Mouse (Mus musculus) kidney, adult 9 months (tissue): ENCODE data around the gene Tns3.

Experiments used
- DNase-seq: peaks from one replicate; pipeline ENCODE4 v3.0.0; 2022

Tns3 gene

DNA sequence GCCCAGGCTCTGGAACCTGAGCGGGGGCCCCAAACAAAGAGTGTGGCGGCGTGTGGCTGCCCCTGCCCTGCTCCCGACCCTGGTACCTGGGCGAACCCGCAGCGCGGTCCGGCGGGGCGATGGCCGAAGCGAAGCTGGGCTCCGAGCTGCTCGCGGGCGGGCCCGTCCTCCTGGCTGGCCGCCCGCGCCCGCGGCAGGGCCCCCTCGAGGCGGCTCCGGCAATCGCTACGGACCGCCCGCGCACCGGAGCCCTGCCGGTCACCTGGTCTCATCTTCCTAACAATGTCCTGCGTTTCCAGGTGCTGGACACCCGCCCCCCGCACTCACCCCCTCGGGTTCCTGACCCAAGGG, at the start of gene Tns3:
Tns3 (minus strand) TSS at position 143 of the 351 bp plus-strand sequence.
- peak; percentile 67 for DNase-seq

DNA sequence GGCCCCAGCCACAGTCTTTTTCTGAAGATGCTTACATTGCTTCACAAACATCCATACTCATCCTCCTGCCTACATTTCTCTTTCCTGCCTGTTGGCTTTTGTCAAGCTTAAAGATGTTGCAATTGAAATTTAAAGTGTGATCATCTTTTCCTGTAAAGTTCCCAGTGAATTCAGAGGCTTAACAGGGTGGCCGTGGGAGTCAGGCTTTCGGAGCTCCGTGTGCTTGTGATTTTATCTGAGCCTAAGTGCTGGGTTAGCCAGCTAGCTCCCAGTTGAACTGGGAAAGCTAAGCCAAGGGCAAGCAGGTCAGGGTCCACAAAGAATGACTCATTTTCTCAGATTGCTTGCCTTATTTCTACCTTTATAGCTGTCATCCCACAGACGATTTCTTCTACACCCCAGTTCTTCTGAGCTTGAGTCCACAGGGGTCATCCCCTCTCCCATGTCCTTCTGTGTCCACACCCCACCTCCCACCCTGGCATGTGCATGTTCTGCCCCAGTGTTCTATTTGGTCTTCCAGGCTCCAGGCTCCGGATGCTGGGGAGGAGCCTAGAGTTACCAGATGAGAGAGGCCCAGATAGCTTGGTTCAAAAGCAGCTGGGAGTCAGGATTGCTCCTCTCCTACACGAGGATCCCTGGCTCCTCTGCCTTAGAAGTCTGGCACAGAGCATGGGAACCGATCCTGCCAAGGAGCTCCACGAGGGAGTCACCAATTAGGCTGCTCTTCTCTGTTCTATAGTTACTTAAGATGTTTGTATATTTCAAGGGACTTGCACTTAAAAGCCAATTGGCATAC, 42.1 kb upstream of the Tns3 start:
- DNase-seq: no peak

GRCm38 (mm10) chr11:8705156-8705555, 40.8 kb upstream of the Tns3 start:
- no peak for DNase-seq

- no peak for DNase-seq
Measured at GRCm38 (mm10) chr11:8703876-8704275, 39.5 kb upstream of the Tns3 start.

- no peak for DNase-seq
Measured at GRCm38 (mm10) chr11:8702532-8702886, 38.2 kb upstream of the Tns3 start.

DNA sequence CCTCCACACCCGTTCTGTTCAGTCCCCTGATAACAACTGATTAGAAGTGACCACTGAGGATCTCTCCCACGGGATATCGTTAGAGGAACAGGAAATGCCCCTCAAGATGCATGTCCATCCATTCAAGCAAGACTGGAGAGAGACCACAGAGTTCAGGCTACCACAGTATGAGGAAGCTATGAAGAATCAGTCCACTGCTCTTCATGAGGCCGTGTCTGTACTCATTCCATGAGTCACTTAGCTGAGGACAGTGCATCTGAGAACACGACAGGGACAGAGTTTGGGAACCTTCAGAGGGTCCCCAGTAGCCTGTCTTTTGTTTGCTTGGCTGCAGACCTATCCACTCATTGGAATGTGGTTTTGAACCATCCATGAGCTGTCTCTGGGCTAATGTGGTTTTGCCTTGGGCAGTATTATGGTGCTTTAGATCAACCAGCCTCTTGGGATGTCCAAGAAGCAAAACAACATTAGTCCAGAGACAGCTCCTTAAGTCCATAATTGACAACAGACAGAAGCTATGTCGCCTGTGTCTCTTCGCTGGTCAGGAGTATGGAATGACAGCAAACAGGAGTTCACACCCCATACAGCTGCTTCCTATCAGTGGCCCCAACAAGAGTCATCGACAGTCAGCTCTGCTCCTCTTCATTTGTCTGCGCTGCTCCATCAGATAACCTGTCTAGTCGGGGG, 37.7 kb upstream of the Tns3 start:
- no peak for DNase-seq

- DNase-seq: no peak
Measured at GRCm38 (mm10) chr11:8701400-8701799, 37.1 kb upstream of the Tns3 start.

GRCm38 (mm10) chr11:8700641-8701221, 36.4 kb upstream of the Tns3 start:
- DNase-seq: no peak

DNA sequence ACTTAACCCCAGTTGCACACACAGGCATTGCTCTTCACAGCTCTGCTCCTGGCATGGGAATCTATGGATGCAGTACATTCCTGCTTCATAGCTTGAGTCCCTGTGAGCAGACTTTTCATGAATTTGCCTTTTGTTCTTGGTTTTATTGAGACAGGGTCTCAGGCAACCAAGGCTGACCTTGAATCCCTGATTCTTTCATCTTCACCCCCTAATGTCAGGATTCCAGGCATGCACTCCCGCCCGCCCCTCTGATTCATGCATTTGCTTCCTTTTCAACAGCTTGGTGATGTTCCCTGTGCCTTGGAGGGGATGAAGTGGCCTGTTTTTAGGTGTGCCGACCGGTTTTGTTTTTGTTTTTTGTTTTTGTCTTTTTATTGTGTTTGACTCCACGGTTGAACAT, 35.4 kb upstream of the Tns3 start:
- no peak for DNase-seq

DNA sequence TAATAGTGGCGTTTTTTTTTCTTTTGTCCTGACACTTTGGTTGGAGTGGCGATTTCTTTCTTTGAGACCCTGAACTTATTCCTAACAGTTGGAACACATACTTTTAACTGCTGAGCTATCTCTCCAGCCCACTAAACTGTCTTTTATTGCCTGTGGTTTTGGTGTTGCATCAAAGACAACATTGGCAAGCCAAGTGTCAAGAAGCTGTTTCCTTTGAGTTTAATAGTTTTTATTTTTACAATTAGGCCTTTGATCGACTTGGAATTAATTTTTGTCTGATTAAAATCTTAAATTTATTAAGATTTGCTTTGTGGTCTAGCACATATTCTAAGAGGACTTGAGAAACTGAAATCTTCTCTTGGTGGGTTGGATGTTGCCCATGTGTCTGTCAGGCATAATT, 33.3 kb upstream of the Tns3 start:
- no peak for DNase-seq

DNA sequence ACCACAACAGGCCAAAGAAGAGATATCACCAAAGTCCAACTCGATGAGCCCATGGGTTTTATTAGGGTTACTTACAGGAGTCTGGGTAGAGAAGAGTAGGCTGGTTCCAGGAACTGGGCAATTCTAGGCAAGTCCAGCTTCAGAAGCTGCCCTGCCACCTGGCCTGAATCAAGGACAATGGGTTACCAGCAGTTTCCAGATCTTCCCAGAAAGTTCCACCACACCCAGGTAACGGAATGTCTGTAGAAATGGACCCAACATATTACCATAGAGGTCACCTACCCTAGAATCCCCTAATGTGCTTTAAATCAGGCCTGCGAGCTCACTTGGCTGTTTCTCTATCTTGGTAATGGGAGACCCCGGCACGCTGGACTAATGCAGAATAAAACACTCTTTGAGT, 29.8 kb upstream of the Tns3 start:
- no peak for DNase-seq

GRCm38 (mm10) chr11:8692536-8693471, 28.5 kb upstream of the Tns3 start:
- DNase-seq: no peak

DNA sequence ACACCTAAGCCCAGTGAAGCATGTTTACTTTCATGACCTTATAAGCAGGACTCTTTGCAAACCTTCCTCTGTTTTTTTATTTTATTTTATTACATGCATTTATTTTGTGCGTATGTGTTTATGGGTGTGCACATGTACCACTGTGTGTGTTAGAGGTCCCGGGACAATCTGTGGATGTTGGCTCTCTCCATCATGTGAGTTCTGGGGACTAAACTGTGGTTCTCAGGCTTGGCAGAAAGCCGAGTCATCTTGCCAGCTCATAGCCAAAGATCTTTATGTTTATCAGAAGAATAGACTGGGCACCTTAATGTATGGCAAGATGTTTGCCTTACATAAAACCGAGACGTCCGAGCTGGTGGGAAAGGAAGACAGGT, 27.8 kb upstream of the Tns3 start:
- no peak for DNase-seq

- DNase-seq: no peak
Measured at GRCm38 (mm10) chr11:8691605-8692004, 27.3 kb upstream of the Tns3 start.

DNA sequence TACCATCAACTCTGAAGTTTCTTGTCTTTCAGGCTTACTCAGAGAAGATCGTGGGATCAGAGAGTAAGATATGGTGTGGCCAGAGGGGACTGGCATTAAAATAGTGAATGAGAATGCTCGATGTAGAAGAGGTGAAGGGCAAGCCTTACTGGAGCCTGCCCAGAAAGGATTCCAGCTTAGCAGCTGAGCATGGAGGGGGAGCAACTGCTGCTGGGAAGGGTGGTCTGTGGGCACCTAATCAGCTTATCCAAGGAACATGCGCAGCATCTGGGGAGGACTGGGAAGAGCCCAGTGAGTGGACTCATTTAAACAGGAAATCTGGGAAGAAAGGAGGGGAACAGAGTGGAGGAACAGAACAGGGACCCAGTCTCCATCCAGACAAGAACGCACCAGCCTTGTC, 26.3 kb upstream of the Tns3 start:
- DNase-seq: no peak

- peak; percentile 58 for DNase-seq
Measured at GRCm38 (mm10) chr11:8689515-8689914, 25.2 kb upstream of the Tns3 start.

DNA sequence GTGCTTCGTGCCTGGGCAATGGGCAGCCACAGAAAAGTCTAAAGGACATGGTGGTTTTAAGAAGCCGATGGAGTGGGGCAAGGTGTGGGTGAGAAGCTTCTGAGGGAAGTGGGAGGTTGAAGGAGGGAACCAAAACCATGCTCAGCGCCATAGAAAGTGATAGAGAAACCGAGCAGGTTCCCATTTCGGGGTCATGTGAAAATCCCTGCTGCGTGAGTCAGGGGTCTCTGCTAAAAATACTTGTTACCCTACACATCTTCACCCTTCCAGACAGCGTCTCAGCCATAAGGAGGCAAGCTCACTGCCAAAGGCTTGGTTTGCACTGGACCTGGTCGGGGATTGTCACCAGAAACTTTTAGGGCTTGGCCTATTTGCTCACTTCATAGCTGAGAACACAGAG, 24.6 kb upstream of the Tns3 start:
- DNase-seq: no peak

DNA sequence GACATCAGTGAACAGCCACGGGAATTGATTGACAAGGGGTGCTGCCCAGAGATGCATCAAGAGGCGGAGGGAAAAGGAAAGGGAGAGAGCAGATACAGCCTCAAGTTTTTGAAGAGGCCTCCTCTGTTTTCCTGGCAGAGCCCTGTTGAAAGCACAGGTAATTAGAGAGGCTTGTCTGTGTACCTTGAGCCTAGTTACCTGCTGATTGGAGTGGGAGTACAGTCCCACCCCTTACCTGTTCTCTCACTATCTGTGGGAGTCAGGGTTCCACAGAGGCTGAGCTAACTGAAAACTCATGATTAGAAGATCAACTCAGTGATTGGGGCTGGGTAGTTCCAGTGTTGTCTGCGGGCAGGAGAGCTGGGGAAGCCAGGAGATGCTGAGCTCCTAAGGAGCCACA, 22.2 kb upstream of the Tns3 start:
- DNase-seq: no peak

DNA sequence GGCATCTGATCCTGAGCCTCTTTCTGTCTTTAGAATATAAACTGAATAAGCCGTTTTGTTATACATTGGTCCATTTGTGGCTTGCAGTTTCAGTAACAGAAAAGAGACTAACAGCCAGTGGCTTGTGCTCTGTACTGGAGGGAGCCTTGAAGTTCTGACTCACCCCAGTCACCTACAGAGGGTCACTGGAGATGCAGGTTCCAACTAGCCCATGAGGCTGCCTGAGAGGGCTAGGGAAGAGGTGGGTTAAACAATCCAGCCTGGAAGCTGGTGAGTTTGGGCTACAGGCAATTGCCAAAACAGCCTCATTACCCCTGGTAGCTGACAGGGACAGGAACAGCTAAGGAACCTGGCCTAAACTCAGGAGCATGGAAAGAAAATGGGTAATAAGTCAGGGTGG, 21.7 kb upstream of the Tns3 start:
- DNase-seq: no peak

- no peak for DNase-seq
Measured at GRCm38 (mm10) chr11:8685195-8685594, 20.9 kb upstream of the Tns3 start.

DNA sequence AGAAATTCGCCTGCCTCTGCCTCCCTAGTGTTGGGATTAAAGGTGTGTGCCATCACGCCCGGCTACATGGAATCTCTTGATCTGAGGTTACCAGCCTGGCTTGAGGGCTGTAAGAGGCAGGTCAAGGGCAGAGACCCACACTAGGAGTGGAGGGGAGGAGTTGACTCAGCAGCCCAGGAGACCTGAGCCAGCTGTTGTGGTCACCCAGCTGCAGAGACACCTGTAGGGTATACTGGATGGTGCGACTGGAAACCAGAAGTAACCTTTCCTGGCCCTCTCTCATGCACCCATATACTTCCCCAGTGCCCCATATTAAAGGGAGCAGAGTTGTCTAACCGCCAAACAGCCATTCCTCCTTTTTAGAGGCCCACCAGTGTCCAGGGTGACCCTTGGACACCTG, 19.9 kb upstream of the Tns3 start:
- no peak for DNase-seq

DNA sequence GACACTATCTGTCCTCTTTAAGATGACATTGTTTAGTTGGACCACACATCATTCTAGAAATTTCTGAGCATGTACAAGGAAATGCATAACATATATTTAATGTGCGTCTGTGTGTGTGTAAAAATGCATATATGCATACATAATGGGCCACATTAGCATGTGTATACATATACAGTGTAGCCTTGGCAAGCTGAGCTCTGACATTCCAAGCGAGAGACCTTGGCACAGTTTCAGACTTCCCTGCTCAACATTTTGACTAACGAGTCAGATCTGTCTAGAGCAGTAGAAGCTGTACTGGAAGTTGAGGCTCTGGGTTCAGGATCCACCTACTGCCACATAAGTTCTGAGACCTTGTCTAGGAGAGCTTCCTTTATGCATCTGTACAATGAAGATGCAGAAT, 17.0 kb upstream of the Tns3 start:
- DNase-seq: no peak

GRCm38 (mm10) chr11:8680650-8681049, 16.3 kb upstream of the Tns3 start:
- no peak for DNase-seq
